Mouse (Mus musculus): Measurements from ENCODE around the gene Vmn2r48. TPM values are rescaled to one million over a fixed set of nuclear protein-coding genes. Genes with fewer than 3 reads are reported as not detected.
"Not testable (repeated sequence)": the region's sequence is repeated elsewhere in the genome, so short reads cannot be mapped to it uniquely, and the experiment has no call there.

Vmn2r48 gene
- not detected in 2 replicates for polyA plus RNA-seq (2012; rRNA removed)
- polyA plus RNA-seq (2014; fragmentation: Nextera tagmentation; extraction: Ambion mirVana): not detected in 2 replicates

DNA sequence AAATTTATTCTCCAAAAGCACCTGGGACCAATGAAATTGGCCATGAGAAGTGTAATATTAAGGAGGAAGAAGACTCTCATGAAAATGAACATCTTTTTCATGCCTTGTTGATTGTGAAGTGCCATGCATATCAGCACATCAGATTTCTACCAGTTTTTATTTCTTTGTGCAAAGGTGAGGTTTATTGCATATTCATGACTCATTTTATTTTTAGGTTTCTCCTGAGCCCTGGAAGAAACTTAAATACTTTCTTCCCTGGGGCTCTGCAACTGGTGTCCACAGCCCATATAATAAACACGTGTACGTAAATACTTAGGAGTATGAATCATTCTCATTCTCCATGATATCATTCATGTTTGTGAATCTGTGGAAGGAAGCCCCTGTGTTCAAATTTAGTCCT, at the start of gene Vmn2r48:
Gene Vmn2r48 (minus strand): TSS at position 101 of the 400 bp plus-strand sequence.
- not testable (repeated sequence) for DNase-seq (ENCODE audit: low read depth in 3 of 3, low spot score in 3 of 3); H3K27ac ChIP-seq; H3K4me3 ChIP-seq (ENCODE audit: insufficient read depth in 1 of 2, low read depth in 2 of 2, low read length in 2 of 2); ATAC-seq (ENCODE audit: insufficient read depth); H3K9ac ChIP-seq (replicated peaks); H3K27me3 ChIP-seq (ENCODE audit: control insufficient read depth, insufficient read depth, low read length); H3K4me2 ChIP-seq (ENCODE audit: low read depth); H3K4me1 ChIP-seq (replicated peaks; ENCODE audit: control insufficient read depth in 2 of 2, insufficient read depth in 2 of 2, low read length in 1 of 2); H3K9me3 ChIP-seq (ENCODE audit: control insufficient read depth, low read length); H3K36me3 ChIP-seq (replicated peaks; ENCODE audit: control insufficient read depth, insufficient read depth, low read depth)
- 65% methylated on average over 2 of the region's 2 CpGs for WGBS (ENCODE audit: insufficient replicate concordance)

DNA sequence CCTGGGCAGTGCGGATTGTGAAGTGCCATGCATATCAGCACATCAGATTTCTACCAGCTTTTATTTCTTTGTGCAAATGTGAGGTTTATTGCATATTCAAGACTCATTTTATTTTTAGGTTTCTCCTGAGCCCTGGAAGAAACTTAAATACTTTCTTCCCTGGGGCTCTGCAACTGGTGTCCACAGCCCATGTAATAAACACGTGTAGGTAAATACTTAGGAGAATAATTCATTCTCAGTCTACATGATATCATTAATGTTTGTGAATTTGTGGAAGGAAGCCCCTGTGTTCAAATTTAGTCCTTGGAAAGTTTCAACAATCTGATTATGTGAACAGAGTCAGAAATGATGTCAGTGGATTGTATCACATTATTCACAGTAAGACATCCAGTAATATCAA, 38.8 kb upstream of the Vmn2r48 start, which contains the start of gene Vmn2r49:
Gene Vmn2r49 (minus strand): TSS at position 101 of the 400 bp plus-strand sequence.
- WGBS (ENCODE audit: insufficient replicate concordance): no CpG with 5 or more reads among the region's 2 CpGs
- not testable (repeated sequence) for H3K4me2 ChIP-seq (ENCODE audit: low read depth); H3K27ac ChIP-seq; ATAC-seq (ENCODE audit: insufficient read depth); H3K4me1 ChIP-seq (replicated peaks; ENCODE audit: control insufficient read depth in 2 of 2, insufficient read depth in 2 of 2, low read length in 1 of 2); H3K27me3 ChIP-seq (ENCODE audit: control insufficient read depth, insufficient read depth, low read length); H3K9ac ChIP-seq (replicated peaks); H3K36me3 ChIP-seq (replicated peaks; ENCODE audit: control insufficient read depth, insufficient read depth, low read depth); DNase-seq (ENCODE audit: low read depth in 3 of 3, low spot score in 3 of 3); H3K4me3 ChIP-seq (ENCODE audit: insufficient read depth in 1 of 2, low read depth in 2 of 2, low read length in 2 of 2); H3K9me3 ChIP-seq (ENCODE audit: control insufficient read depth, low read length)

Other genes starting within 250 kb of the Vmn2r48 start
- not detected in 2 replicates for gene Vmn2r46, start 183.0 kb downstream of the Vmn2r48 start, polyA plus RNA-seq (2012; rRNA removed)
- not detected in 2 replicates for gene Vmn2r46, start 183.0 kb downstream of the Vmn2r48 start, polyA plus RNA-seq (2014; fragmentation: Nextera tagmentation; extraction: Ambion mirVana)
- gene Vmn2r47, start 112.3 kb downstream of the Vmn2r48 start, polyA plus RNA-seq (2012; rRNA removed): not detected in 2 replicates
- gene Vmn2r47, start 112.3 kb downstream of the Vmn2r48 start, polyA plus RNA-seq (2014; fragmentation: Nextera tagmentation; extraction: Ambion mirVana): not detected in 2 replicates
- not detected in 2 replicates for gene Vmn2r49, start 38.7 kb upstream of the Vmn2r48 start, polyA plus RNA-seq (2012; rRNA removed)
- not detected in 2 replicates for gene Vmn2r49, start 38.7 kb upstream of the Vmn2r48 start, polyA plus RNA-seq (2014; fragmentation: Nextera tagmentation; extraction: Ambion mirVana)
- gene Vmn2r50, start 99.7 kb upstream of the Vmn2r48 start, polyA plus RNA-seq (2012; rRNA removed): not detected in 2 replicates
- not detected in 2 replicates for gene Vmn2r50, start 99.7 kb upstream of the Vmn2r48 start, polyA plus RNA-seq (2014; fragmentation: Nextera tagmentation; extraction: Ambion mirVana)
- gene Vmn2r51, start 152.2 kb upstream of the Vmn2r48 start, polyA plus RNA-seq (2012; rRNA removed): not detected in 2 replicates
- not detected in 2 replicates for gene Vmn2r51, start 152.2 kb upstream of the Vmn2r48 start, polyA plus RNA-seq (2014; fragmentation: Nextera tagmentation; extraction: Ambion mirVana)
- not detected in 2 replicates for gene Vmn2r52, start 223.0 kb upstream of the Vmn2r48 start, polyA plus RNA-seq (2012; rRNA removed)
- gene Vmn2r52, start 223.0 kb upstream of the Vmn2r48 start, polyA plus RNA-seq (2014; fragmentation: Nextera tagmentation; extraction: Ambion mirVana): not detected in 2 replicates

Measured in liver, embryonic 14.5 days (tissue).